Mouse (Mus musculus) small intestine, adult 2 months (tissue): ENCODE results near the gene Ubl3. TPM values are rescaled to one million over a fixed set of nuclear protein-coding genes. Genes with fewer than 3 reads are reported as not detected.

ENCODE experiments used
- H3K27ac ChIP-seq: fragments of 200-500 bp; 2 replicates; pipeline ENCODE4 v1.5.1; 2012; ENCODE audit warnings: low read depth, low read length, control low read depth, inconsistent platforms; ENCODE audit not compliant: insufficient read depth
- H3K27me3 ChIP-seq: fragments of 200-500 bp; 2 replicates; pipeline ENCODE4 v1.6.1; 2012; ENCODE audit warnings: mild to moderate bottlenecking, moderate library complexity, low read length, inconsistent platforms; ENCODE audit not compliant: control insufficient read depth, insufficient read depth
- H3K36me3 ChIP-seq: fragments of 200-500 bp; 2 replicates; pipeline ENCODE4 v1.6.1; 2012; ENCODE audit warnings: mild to moderate bottlenecking, low read length, control low read depth, inconsistent platforms; ENCODE audit not compliant: control insufficient read depth, insufficient read depth
- H3K4me1 ChIP-seq: fragments of 200-500 bp; 2 replicates; pipeline ENCODE4 v1.6.1; 2012; ENCODE audit warnings: low read length, inconsistent platforms, mixed read lengths; ENCODE audit not compliant: control insufficient read depth, insufficient read depth, insufficient read length
- H3K4me3 ChIP-seq: fragments of 200-500 bp; 2 replicates; pipeline ENCODE4 v1.5.1; 2012; ENCODE audit warnings: low read depth, mild to moderate bottlenecking, control low read depth, inconsistent platforms, low read length, moderate library complexity
- CTCF ChIP-seq: fragments of 200-500 bp; IDR thresholded peaks from 2 replicates; pipeline ENCODE4 v1.5.1; 2012; ENCODE audit warnings: low read depth, mild to moderate bottlenecking, control low read depth, inconsistent platforms, low read length, moderate library complexity, mixed read lengths; ENCODE audit not compliant: insufficient replicate concordance, insufficient read length; ENCODE audit errors: extremely low read depth
- POLR2A ChIP-seq: fragments of 200-500 bp; IDR thresholded peaks from 2 replicates; pipeline ENCODE4 v1.6.1; 2012; ENCODE audit warnings: low read depth, mild to moderate bottlenecking, control low read depth, inconsistent platforms, low read length, moderate library complexity
- WGBS: fragments of 180-500 bp; shearing (Covaris S2); methylation state at CpG from one replicate; pipeline ENCODE4 v1.1.7; 2018; 5-methylcytosine and 5-hydroxymethylcytosine counted together
- polyA plus RNA-seq: library from polyadenylated mRNA; depleted of rRNA; stranded (reverse); fragments of >200 nt; gene quantifications from 2 replicates; pipeline ENCODE4 v1.2.3, GENCODE M21; 2012

Gene Ubl3
- polyA plus RNA-seq, 1 experiment = 68.2 TPM

DNA sequence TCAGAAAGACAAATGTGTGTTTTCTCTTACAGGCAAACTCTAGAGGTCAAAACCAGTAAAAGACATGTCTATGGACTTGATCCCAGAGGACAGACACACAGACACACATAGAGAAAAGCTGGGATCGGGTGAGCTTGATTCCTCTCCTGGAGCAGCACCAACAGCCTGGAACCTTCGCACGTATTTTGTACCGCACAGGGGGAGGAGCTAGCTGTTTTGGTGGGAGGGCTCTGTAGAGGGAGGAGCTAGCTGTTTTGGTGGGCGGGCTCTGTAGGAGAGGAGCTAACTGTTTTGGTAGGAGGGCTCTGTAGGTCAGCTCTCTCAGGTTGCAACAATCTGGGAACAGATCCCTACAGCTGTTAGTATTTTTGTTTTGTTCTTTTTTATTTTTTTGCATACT is 58.3 kb downstream of the Ubl3 start:
- Histone ChIP-seq H3K36me3 (no peaks in the 10 kb centered on the region), H3K4me1 (peaks cover 2% of the 10 kb centered on the region; the same call in 1 of the 2 replicates), H3K4me3 (no peak overlapping the region), H3K27ac (no peak overlapping the region), H3K27me3 (no peaks in the 10 kb centered on the region)
- TF ChIP-seq CTCF (no peak), POLR2A (no peak)
- WGBS = 85% methylated on average over 5 of the region's 5 CpGs

DNA sequence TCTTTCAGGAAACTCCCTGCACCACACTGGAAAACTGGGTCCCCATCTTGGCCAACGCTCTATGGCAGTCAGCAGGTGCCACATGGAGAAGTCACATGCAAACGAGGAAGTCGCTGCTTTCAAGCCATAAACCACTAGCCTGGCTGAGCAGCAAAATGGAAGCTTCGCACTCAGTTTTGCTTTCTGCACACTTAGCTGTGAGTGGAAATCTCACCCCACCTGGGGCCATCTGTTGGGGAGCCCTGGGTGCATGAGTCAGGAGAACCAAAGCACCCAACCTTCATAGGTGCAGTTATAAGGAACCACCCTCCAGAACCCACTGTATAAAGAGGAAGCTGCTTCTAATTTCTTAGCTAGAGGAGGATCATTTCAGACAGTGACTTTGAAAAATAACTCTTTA is 59.6 kb downstream of the Ubl3 start:
- TF ChIP-seq POLR2A (no peak), CTCF (no peak)
- Histone ChIP-seq H3K27ac (no peak overlapping the region), H3K36me3 (no peaks in the 10 kb centered on the region), H3K4me3 (no peak overlapping the region), H3K4me1 (peaks cover 2% of the 10 kb centered on the region; the same call in 1 of the 2 replicates), H3K27me3 (no peaks in the 10 kb centered on the region)
- WGBS = 86% methylated on average over 4 of the region's 4 CpGs

DNA sequence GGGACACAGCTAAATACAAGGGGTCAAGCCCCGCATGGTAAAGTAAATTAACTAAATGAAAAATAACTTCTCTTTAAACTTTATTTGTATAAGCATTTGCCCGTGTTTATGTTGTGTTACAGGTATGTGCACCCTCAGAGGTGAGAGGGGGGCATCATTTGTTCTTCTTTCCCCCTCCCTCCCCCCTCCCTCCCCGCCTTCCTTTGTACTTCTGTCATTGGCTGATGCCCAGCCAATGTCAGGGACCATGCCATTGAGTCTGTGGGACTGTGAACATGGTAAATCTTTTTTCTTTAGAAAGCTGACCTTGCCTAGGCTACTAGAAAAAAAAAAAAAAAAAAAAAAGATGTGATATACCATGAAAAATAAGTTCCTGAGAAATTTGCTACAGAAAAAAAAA is 62.2 kb downstream of the Ubl3 start:
- Histone ChIP-seq H3K27me3 (no peaks in the 10 kb centered on the region), H3K36me3 (no peaks in the 10 kb centered on the region), H3K4me3 (no peak overlapping the region), H3K4me1 (peaks cover 2% of the 10 kb centered on the region; the same call in 1 of the 2 replicates), H3K27ac (no peak overlapping the region)
- no peak for TF ChIP-seq POLR2A
- no peak for TF ChIP-seq CTCF
- WGBS = 79% methylated on average over 3 of the region's 3 CpGs

DNA sequence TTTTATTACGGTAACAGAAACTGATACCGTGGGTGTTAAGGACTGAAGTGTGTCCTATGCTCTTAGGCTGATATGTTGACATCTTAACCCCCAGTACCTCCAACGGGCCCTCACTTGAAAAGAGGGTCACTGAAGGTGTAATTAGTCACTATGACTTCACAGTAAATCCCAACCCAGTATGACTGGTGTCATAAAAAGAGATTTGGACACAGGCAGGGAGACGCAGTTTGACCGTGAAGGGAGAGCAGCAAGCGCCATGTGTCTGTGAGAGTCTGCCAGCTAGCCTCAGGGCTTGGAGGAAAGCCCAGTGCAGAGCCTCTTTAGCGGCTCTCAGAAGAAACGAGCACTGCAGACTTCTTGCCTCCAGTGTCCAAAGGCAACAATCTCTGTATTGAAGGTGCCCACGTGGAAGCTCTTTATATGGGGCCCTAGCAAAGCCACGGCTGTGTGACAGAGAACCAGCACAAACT is 62.8 kb downstream of the Ubl3 start:
- no peak for TF ChIP-seq POLR2A
- no peak for TF ChIP-seq CTCF
- no peaks in the 10 kb centered on the region for H3K27me3 ChIP-seq
- WGBS = 24% methylated on average over 10 of the region's 10 CpGs

DNA sequence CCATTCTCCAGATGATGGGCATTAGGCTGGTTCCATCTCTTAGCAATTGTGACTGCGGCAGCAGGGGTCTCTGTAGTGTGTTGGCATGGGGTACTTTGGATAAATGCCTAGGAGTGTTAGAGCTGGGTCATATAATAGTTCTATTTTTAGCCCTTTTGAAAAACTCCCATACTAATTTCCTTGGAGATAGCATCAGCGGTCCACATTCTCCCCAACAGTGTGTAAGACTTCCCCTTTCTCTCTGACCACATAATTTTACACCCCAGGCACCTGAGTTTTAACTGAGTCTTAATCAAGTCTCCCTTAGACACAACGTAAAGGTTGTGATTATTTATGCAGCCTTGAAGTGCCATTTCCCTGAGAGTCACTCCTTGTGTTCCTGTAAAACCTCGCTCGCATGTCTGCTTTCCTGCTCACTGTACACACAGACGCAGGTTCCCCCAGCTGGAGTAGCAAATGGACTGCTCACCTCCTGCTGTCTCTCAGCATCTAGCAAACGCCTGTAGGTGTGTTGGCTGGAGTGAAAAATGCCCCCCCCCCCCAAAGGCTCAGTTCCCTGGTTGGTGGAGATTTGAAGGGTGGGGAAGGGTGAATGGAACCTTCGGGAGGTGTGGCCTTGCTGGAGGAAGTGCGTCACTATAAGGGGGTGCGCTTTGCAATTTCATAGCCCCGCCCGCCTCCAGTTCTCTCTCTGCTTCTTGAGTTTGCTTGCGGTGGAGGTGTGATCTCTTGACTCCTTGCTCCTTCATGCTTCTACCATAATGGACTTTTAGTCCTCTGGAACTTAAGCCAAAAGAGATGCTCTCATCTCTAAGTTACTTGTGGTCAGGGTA is 63.5 kb downstream of the Ubl3 start:
- 59% methylated on average over 13 of the region's 13 CpGs for WGBS
- Histone ChIP-seq H3K27ac (no peak overlapping the region), H3K27me3 (no peaks in the 10 kb centered on the region), H3K4me1 (peaks cover 6% of the 10 kb centered on the region), H3K36me3 (no peaks in the 10 kb centered on the region), H3K4me3 (peak overlapping the region; percentile 44)
- TF ChIP-seq POLR2A = no peak
- TF ChIP-seq CTCF = no peak

More for the DNA sequence above, 62.8 kb downstream of the Ubl3 start:
- Histone ChIP-seq H3K4me1 (peaks cover 2% of the 10 kb centered on the region; the same call in 1 of the 2 replicates), H3K27ac (no peak overlapping the region), H3K4me3 (no peak overlapping the region), H3K36me3 (no peaks in the 10 kb centered on the region)

DNA sequence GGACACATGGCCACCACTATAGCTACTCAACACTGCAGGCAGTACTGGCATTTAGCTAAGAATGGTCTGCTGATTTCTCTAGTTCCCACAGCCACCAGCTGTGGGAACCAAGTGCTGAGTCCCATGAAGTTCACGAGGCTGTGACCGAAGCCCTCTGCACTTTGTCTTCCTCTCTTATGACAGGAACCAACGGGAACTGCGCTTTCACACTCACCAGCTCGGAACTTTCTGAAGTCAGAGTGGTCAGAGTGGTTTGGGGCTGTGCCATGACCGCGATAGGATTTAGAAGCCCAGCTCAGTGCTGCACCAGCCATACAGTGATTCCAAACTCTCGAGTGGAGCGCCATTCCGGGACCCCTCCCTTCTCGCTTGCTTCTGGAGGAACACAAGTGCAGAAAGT is 66.4 kb downstream of the Ubl3 start:
- WGBS = 73% methylated on average over 11 of the region's 11 CpGs
- Histone ChIP-seq H3K36me3 (no peaks in the 10 kb centered on the region), H3K4me1 (peaks cover 6% of the 10 kb centered on the region), H3K4me3 (no peak overlapping the region), H3K27me3 (no peaks in the 10 kb centered on the region), H3K27ac (no peak overlapping the region)
- TF ChIP-seq POLR2A (no peak), CTCF (no peak)

DNA sequence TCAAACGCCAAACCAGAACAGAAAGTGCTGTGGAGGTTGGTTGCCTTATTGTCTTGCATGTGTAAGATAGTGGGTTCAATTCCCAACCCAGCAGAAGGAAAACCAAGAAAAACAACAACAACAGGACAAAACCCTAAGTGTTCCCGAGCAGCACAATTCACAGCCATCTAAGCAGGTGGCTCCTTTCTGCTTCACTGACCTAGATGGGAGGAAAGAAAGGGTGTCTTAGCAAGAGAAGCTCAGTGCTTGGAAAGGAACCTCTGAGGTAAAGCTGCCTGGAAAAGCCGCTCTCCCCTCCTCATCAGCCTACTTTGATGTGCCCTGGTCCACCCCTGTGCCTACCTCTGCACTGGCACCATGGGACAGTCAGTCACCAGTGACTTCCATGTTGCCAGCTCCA is 70.8 kb downstream of the Ubl3 start:
- no peaks in the 10 kb centered on the region for H3K27me3 ChIP-seq
- H3K36me3 ChIP-seq = no peaks in the 10 kb centered on the region
- WGBS = 82% methylated on average over 3 of the region's 3 CpGs
- H3K4me3 ChIP-seq = no peak overlapping the region
- TF ChIP-seq POLR2A = no peak
- TF ChIP-seq CTCF = no peak
- peaks cover 6% of the 10 kb centered on the region for H3K4me1 ChIP-seq
- no peak overlapping the region for H3K27ac ChIP-seq
